Mouse (Mus musculus) adrenal gland, postnatal 4 days (tissue): ENCODE data around the gene Defb46. TPM values are rescaled to one million over a fixed set of nuclear protein-coding genes. Genes with fewer than 3 reads are reported as not detected.

Experiments
- DNase-seq, 2 experiments: peaks; one replicate each; pipeline ENCODE4 v3.0.0; 2021 to 2022; ENCODE audit warnings: low spot score in 2 of 2, mixed read lengths in 2 of 2
- long read RNA-seq, 2 experiments: library from polyadenylated mRNA; stranded (forward); transcript quantifications; one replicate each; pipeline ENCODE4 v2.0.0; 2021
- total RNA-seq, 2 experiments: library from RNA; stranded (reverse); gene quantifications; 2 replicates each; pipeline ENCODE4 v1.2.3; 2021

Defb46 gene
- total RNA-seq: not detected
- long read RNA-seq, experiment 1: 0 reads
- long read RNA-seq, experiment 2: 0 reads

GRCm38 (mm10) chr8:19239616-19240015 is at the start of gene Defb46:
Defb46 (plus strand) TSS chr8:19239916.
- DNase-seq: no peak

- no peak for DNase-seq
Observed at GRCm38 (mm10) chr8:19225161-19225560, 14.6 kb upstream of the Defb46 start, which contains the start of gene Defb6. Defb6 (plus strand) TSS chr8:19225478.

GRCm38 (mm10) chr8:19238101-19238500 is 1.6 kb upstream of the Defb46 start:
- DNase-seq: no peak

- no peak for DNase-seq
Observed at GRCm38 (mm10) chr8:19247280-19247679, 7.6 kb downstream of the Defb46 start, which contains the start of gene Defb5. Defb5 (plus strand) TSS chr8:19247580.

GRCm38 (mm10) chr8:19258136-19258535 is 18.4 kb downstream of the Defb46 start:
- DNase-seq: no peak

GRCm38 (mm10) chr8:19259667-19260066 is 20.0 kb downstream of the Defb46 start:
- DNase-seq: no peak

Other genes starting within 250 kb of the Defb46 start
- not detected for gene Defb37, start 248.9 kb upstream of the Defb46 start, total RNA-seq
- not detected for gene Defb38, start 213.3 kb upstream of the Defb46 start, total RNA-seq
- not detected for gene Defb39, start 175.1 kb upstream of the Defb46 start, total RNA-seq
- gene Defb12, start 125.1 kb upstream of the Defb46 start, total RNA-seq: not detected
- gene Defb34, start 116.2 kb upstream of the Defb46 start, total RNA-seq: not detected
- gene Gm45826, start 99.1 kb upstream of the Defb46 start, total RNA-seq: not detected
- gene Defb14, start 45.6 kb upstream of the Defb46 start, total RNA-seq: not detected
- not detected for gene Defb4, start 41.2 kb upstream of the Defb46 start, total RNA-seq
- gene Defb6, start 14.4 kb upstream of the Defb46 start, total RNA-seq: not detected
- not detected for gene Defb5, start 7.7 kb downstream of the Defb46 start, total RNA-seq
- gene Defb3, start 53.4 kb downstream of the Defb46 start, total RNA-seq: not detected
- not detected for gene Defb8, start 207.7 kb downstream of the Defb46 start, total RNA-seq